Mouse (Mus musculus): ENCODE data around the gene Nlrp4f. TPM values are rescaled to one million over a fixed set of nuclear protein-coding genes. Genes with fewer than 3 reads are reported as not detected.

The Nlrp4f gene
- polyA plus RNA-seq (2016; fragmentation: Nextera tagmentation; extraction: Ambion mirVana): 0.39 TPM in 1 of 2 replicates, not detected in the other

GRCm38 (mm10) chr13:65205877-65206276, at the start of gene Nlrp4f:
Gene Nlrp4f, minus strand, starts transcription at chr13:65205977.
- Histone ChIP-seq H3K4me1 (no peaks in the 10 kb centered on the region), H3K4me2 (replicated peaks) (no peak within 1 kb of the TSS), H3K4me3 (no peak within 1 kb of the TSS), H3K27me3 (no peaks in the 10 kb centered on the region), H3K9me3 (replicated peaks) (no peaks in the 10 kb centered on the region; the same call in 1 of the 2 replicates), H3K9ac (no peak within 1 kb of the TSS), H3K27ac (no peak within 1 kb of the TSS), H3K36me3 (no peaks in the 10 kb centered on the region)
- ATAC-seq (ENCODE audit: low FRiP score): no peak
- 80% methylated on average over 10 of the region's 10 CpGs for WGBS

DNA sequence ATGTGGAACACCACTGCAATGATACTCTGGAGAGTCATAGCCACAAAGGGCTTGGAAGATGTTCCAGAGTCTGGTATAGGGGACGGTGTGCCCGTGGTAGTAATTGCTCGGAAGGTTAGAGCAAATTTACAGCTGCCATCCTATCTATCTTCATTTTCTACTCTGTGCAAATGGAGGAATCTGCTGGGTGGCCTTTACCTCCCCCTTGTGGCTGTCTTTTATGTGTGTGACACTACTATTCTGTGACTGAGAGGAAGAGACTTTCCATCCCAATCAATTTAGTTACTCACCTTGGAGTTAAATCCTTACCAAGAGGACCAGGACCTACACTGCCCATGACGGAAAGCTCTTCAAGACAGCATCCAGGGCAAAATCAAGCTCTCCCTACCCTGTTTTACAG, 37.5 kb upstream of the Nlrp4f start:
- H3K4me1 ChIP-seq: peaks cover 11% of the 10 kb centered on the region
- H3K36me3 ChIP-seq: peaks cover 20% of the 10 kb centered on the region
- no peak overlapping the region for H3K9ac ChIP-seq
- no peak for ATAC-seq (ENCODE audit: low FRiP score)
- WGBS: 95% methylated on average over 4 of the region's 4 CpGs
- no peak overlapping the region for H3K4me2 ChIP-seq (replicated peaks)
- H3K27ac ChIP-seq: no peak overlapping the region
- H3K9me3 ChIP-seq (replicated peaks): peaks cover 34% of the 10 kb centered on the region
- no peaks in the 10 kb centered on the region for H3K27me3 ChIP-seq
- no peak overlapping the region for H3K4me3 ChIP-seq

DNA sequence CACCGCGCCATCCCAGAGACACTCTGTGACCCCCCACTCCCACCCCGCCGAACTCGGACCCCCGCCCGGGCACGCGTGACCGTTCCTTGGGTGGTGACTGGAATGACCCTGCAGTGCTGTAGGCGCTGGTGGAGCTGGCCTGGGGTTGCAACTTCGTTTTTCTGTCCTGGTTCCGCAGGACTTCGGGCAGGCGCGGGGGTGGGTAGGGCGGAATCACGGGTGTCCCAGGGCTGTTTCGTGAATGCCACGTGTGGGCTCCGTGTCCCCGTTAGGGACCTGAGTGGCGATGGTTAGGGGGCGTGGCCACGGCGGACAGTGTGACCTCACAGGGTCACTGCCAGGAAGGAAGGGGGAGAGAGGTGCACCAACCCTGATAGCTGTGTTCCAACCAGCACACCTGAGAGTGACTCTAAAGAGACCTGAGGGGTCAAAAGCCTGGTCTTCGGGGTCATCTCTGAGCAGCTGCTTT, 36.6 kb upstream of the Nlrp4f start:
- H3K27me3 ChIP-seq: no peaks in the 10 kb centered on the region
- peaks cover 11% of the 10 kb centered on the region for H3K4me1 ChIP-seq
- peak overlapping the region; percentile 100 for H3K4me2 ChIP-seq (replicated peaks)
- peaks cover 12% of the 10 kb centered on the region for H3K36me3 ChIP-seq
- ATAC-seq (ENCODE audit: low FRiP score): no peak
- 39% methylated on average over 27 of the region's 27 CpGs for WGBS
- peak overlapping the region; percentile 68 for H3K9ac ChIP-seq
- H3K27ac ChIP-seq: no peak overlapping the region
- peaks cover 31% of the 10 kb centered on the region for H3K9me3 ChIP-seq (replicated peaks)
- H3K4me3 ChIP-seq: peak overlapping the region; percentile 78

- Histone ChIP-seq H3K27me3 (no peaks in the 10 kb centered on the region), H3K4me3 (peak overlapping the region; percentile 78), H3K27ac (peak overlapping the region; percentile 89), H3K4me1 (peaks cover 11% of the 10 kb centered on the region), H3K4me2 (replicated peaks) (peak overlapping the region; percentile 100), H3K9me3 (replicated peaks) (peaks cover 36% of the 10 kb centered on the region), H3K9ac (peak overlapping the region; percentile 68), H3K36me3 (peaks cover 12% of the 10 kb centered on the region)
- ATAC-seq (ENCODE audit: low FRiP score): 0 out of 2 replicates have a peak, but pooled peaks have one; percentile 5
- WGBS: 4% methylated on average over 51 of the region's 51 CpGs
Measured at GRCm38 (mm10) chr13:65241627-65242318, 36.0 kb upstream of the Nlrp4f start.

DNA sequence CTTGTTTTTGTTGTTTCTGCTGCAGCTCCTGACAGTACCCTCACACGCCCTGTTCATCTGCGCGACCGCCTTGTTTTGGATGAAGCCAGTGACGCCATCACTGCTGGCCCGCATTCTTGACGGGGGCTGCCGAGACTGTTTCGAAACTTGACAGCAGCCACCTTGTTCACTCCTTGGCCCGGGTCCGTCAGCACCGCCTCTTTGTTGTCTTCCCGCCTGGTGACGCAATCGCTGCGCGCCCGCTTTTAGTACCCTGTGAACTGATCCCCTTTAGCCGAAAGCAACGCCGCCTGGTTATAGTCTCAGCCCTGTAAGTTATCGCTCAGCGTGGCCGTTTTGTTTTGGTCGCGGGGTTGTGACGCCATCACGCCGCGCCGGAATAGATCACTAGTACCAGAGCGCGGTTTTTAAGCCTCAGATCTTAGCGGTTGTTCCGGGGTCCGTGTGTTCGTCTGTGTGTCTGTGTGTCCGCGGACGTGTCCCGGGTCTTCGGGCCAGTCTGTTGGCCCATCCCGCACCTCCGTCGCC, 35.4 kb upstream of the Nlrp4f start:
- WGBS: under 1% methylated on average over 45 of the region's 45 CpGs
- H3K4me2 ChIP-seq (replicated peaks): peak overlapping the region; percentile 100
- H3K9ac ChIP-seq: peak overlapping the region; percentile 68
- no peaks in the 10 kb centered on the region for H3K27me3 ChIP-seq
- peak overlapping the region; percentile 89 for H3K27ac ChIP-seq
- ATAC-seq (ENCODE audit: low FRiP score): peak; percentile 88
- H3K4me1 ChIP-seq: peaks cover 11% of the 10 kb centered on the region
- H3K36me3 ChIP-seq: peaks cover 12% of the 10 kb centered on the region
- peak overlapping the region; percentile 78 for H3K4me3 ChIP-seq
- peaks cover 35% of the 10 kb centered on the region for H3K9me3 ChIP-seq (replicated peaks)

GRCm38 (mm10) chr13:65240509-65241098, 34.8 kb upstream of the Nlrp4f start:
- H3K4me1 ChIP-seq: peaks cover 11% of the 10 kb centered on the region
- H3K9ac ChIP-seq: peak overlapping the region; percentile 68
- no peaks in the 10 kb centered on the region for H3K27me3 ChIP-seq
- peak; percentile 96 for ATAC-seq (ENCODE audit: low FRiP score)
- WGBS: under 1% methylated on average over 28 of the region's 28 CpGs
- peaks cover 8% of the 10 kb centered on the region for H3K36me3 ChIP-seq
- peak overlapping the region; percentile 89 for H3K27ac ChIP-seq
- H3K4me3 ChIP-seq: peak overlapping the region; percentile 78
- H3K9me3 ChIP-seq (replicated peaks): peaks cover 29% of the 10 kb centered on the region
- H3K4me2 ChIP-seq (replicated peaks): peak overlapping the region; percentile 100

DNA sequence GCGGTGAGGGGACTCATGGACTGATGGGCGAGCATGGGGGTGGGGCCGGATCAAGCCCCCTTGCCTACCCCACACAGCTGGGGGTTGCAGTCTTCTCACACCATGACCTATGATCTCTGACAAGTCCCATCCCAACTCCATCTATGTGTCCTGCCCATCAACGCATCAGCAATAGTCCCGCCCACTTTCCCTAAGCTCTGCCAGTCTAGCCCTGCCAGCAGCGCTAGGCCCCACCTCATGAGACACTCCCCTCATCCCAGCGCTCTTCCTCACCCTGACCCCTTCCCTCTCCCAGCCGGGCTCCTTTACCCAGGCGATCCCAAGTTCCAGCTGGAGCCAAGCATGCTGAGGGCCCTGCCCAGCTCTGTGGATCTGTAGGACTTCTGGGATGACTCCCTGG, 31.4 kb upstream of the Nlrp4f start:
- H3K36me3 ChIP-seq: no peaks in the 10 kb centered on the region
- H3K4me1 ChIP-seq: peaks cover 9% of the 10 kb centered on the region
- peaks cover 6% of the 10 kb centered on the region; the same call in 1 of the 2 replicates for H3K9me3 ChIP-seq (replicated peaks)
- no peak overlapping the region for H3K9ac ChIP-seq
- ATAC-seq (ENCODE audit: low FRiP score): no peak
- H3K27ac ChIP-seq: no peak overlapping the region
- 68% methylated on average over 9 of the region's 9 CpGs for WGBS
- H3K4me2 ChIP-seq (replicated peaks): no peak overlapping the region
- no peaks in the 10 kb centered on the region for H3K27me3 ChIP-seq
- no peak overlapping the region for H3K4me3 ChIP-seq

DNA sequence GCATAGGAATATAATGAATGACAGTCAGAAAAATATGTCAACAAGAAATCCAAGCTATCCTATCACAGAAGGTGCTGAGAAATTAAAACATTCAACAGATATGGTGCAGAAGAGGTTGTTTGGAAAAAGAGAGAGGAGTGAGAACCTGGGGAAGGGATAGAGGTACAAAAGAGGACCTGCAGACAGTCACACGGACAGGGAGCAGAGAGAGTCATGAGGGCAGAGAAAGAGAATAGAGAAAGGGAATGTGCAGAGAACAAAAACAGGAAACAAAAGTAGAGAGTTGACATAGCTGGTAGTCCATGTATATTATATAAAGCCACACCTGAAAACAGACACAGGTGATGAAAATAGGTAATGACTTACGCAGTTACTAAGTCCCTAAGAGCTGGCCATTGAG, 20.9 kb upstream of the Nlrp4f start:
- no peak overlapping the region for H3K4me3 ChIP-seq
- H3K4me1 ChIP-seq: no peaks in the 10 kb centered on the region
- ATAC-seq (ENCODE audit: low FRiP score): no peak
- no peak overlapping the region for H3K4me2 ChIP-seq (replicated peaks)
- H3K27ac ChIP-seq: no peak overlapping the region
- no peaks in the 10 kb centered on the region for H3K36me3 ChIP-seq
- 0 out of 2 replicates have a peak, but pooled peaks cover 13% of the 10 kb centered on the region for H3K9me3 ChIP-seq (replicated peaks)
- no peak overlapping the region for H3K9ac ChIP-seq
- no peaks in the 10 kb centered on the region for H3K27me3 ChIP-seq
- WGBS: 86% methylated on average over 2 of the region's 2 CpGs

DNA sequence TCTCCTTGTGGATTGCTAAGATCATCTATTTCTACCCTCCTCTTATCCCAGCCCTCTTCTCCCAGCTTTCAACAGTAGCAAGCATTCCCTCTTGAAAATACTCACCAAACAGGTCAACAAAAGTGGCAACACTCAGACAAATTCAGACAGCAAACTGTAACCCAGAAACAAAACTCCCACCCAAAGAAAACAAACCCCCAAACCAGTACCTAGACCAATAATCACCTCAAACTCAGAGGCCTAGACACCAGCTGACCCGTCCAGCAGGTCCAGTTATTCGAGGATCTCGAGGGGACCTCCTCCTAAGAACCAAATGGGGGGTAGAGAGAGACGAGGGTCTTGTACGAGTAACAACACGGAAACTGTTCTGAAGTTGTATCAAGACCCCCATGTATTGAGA, 20.2 kb upstream of the Nlrp4f start:
- 60% methylated on average over 6 of the region's 6 CpGs for WGBS
- Histone ChIP-seq H3K9me3 (replicated peaks) (0 out of 2 replicates have a peak, but pooled peaks cover 13% of the 10 kb centered on the region), H3K27me3 (no peaks in the 10 kb centered on the region), H3K27ac (no peak overlapping the region), H3K9ac (no peak overlapping the region), H3K4me1 (no peaks in the 10 kb centered on the region), H3K4me2 (replicated peaks) (no peak overlapping the region), H3K36me3 (no peaks in the 10 kb centered on the region), H3K4me3 (no peak overlapping the region)
- no peak for ATAC-seq (ENCODE audit: low FRiP score)

DNA sequence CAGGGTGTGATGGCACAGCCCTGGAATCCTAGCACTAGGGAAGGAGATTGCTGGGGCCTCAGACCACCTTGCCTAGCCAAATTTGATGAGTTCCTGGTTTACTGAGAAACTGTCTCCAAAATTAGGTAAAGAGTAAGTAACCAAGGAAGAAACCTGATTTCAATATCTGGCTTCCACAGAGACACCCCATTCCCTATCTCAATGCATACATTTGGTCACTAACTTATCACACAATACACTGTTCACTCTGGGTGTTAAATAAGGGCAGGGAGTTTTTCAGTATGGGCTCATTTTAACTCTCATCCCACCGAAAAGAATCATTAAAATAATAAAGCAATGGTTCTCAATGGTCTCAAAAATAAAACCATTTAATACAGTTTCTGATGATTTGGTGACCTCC, 5.1 kb downstream of the Nlrp4f start:
- no peak overlapping the region for H3K4me2 ChIP-seq (replicated peaks)
- WGBS: 83% methylated on average over 1 of the region's 1 CpGs
- H3K4me1 ChIP-seq: no peaks in the 10 kb centered on the region

DNA sequence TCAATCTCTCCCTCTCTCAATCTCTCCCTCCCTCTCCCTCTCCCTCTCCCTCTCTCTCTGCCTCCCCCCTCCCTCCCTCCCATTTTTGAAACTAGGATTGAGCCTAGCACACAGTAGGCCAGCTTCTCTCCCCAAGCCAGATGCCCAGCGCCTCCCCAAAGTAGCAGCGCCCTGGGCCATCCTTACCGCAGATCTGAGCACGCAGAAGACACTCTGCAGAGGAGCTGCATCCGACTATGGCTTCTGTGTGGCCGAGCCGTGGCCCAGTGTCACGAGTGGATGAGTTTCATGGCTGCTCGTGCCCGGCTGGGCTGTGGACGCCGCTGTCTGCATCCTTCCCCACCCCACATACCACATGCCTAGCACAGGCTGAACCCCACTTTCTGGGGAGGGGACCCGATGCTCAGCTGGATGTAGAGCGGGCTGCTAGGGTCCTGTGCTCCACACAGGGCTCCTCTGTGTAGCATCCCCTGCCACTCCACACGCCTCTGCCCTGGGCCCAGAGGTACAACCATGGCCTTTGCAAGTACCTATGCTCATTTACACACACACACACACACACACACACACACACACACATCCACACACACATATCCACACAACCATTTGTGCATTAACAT, 29.2 kb downstream of the Nlrp4f start:
- 55% methylated on average over 15 of the region's 15 CpGs for WGBS
- no peaks in the 10 kb centered on the region for H3K4me1 ChIP-seq
- H3K9ac ChIP-seq: no peak overlapping the region
- no peaks in the 10 kb centered on the region for H3K27me3 ChIP-seq
- no peak overlapping the region for H3K27ac ChIP-seq
- 0 out of 2 replicates have a peak, but pooled peaks cover 3% of the 10 kb centered on the region for H3K9me3 ChIP-seq (replicated peaks)
- peak; percentile 40 for ATAC-seq (ENCODE audit: low FRiP score)
- H3K36me3 ChIP-seq: no peaks in the 10 kb centered on the region
- no peak overlapping the region for H3K4me3 ChIP-seq
- H3K4me2 ChIP-seq (replicated peaks): no peak overlapping the region

More for the DNA sequence above, 5.1 kb downstream of the Nlrp4f start:
- Histone ChIP-seq H3K4me3 (no peak overlapping the region), H3K27me3 (no peaks in the 10 kb centered on the region), H3K36me3 (no peaks in the 10 kb centered on the region), H3K27ac (no peak overlapping the region), H3K9ac (no peak overlapping the region), H3K9me3 (replicated peaks) (peaks cover 2% of the 10 kb centered on the region; the same call in 1 of the 2 replicates)
- ATAC-seq (ENCODE audit: low FRiP score): no peak

Measured in hindbrain, embryonic 12.5 days (tissue).